Mouse (Mus musculus) layer of hippocampus, adult 9-11 months (tissue): ENCODE data around the gene Duxf3.
"Not testable (repeated sequence)": the region's sequence is repeated elsewhere in the genome, so short reads cannot be mapped to it uniquely, and the experiment has no call there.

Experiments
- DNase-seq: peaks from one replicate; pipeline ENCODE4 v3.0.0; 2022

The Duxf3 gene

GRCm38 (mm10) chr10:58221571-58221970 is 10.9 kb downstream of the Duxf3 start:
- DNase-seq = not testable (repeated sequence)

DNA sequence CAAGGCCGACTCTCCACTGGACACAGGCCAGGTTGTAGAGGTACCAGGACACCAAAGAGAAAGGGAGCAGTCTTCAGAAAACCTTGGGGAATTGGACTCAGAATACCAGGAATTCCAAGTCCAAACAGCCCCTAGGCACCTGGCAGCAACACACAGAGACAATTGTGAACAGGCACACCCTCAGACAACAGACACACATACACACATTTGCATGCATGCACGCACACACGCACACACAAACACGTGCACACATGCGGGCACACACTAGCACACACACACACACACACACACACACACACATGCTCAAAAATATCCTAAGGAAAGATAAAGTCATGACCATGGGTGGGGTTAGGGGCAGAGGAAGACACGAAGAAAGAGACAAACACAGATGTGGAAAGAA is 11.7 kb downstream of the Duxf3 start:
- no peak for DNase-seq

- DNase-seq = no peak
These were observed 15.1 kb downstream of the Duxf3 start for GRCm38 (mm10) chr10:58217366-58217765.

DNA sequence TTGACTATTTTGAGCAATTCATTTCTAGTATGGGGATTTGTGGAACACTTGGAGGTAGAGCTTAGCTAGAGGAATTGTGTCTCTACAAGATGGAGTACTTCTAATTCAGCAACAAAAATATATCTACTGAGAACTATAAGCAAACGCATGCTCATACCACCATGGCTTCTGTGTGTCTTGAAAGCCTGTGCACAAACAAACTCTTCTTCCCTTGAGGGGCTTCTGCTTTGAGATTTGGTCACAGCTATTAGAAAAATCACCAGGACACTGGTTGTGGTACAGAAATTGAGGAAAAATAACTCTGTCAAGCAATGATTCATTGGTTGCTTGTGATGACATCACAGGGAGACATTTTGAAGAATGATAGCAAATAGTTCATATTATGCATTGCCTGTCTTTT is 17.1 kb downstream of the Duxf3 start:
- no peak for DNase-seq

- DNase-seq = no peak
These were observed 17.5 kb downstream of the Duxf3 start for GRCm38 (mm10) chr10:58214934-58215333.

DNA sequence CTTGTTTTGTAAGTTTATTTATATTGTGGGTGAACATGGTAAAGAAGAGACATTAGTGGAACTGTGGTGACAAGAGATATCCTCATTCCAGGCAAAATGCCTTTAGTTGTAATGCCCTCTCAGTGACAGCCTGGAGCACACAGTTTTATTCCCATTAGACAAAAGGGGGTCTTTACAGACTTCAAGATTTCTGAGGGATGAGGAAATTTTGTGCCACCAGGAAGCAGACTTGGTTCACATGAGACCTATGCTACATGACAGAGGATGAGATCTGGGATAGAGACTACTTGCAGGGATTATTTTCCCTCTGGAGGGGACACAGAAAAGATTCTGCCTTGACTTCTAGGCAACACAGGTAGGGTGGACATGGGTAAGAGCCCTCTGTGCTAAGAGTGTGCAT is 18.0 kb downstream of the Duxf3 start:
- no peak for DNase-seq

GRCm38 (mm10) chr10:58212230-58212629 is 20.2 kb downstream of the Duxf3 start:
- DNase-seq = no peak

DNA sequence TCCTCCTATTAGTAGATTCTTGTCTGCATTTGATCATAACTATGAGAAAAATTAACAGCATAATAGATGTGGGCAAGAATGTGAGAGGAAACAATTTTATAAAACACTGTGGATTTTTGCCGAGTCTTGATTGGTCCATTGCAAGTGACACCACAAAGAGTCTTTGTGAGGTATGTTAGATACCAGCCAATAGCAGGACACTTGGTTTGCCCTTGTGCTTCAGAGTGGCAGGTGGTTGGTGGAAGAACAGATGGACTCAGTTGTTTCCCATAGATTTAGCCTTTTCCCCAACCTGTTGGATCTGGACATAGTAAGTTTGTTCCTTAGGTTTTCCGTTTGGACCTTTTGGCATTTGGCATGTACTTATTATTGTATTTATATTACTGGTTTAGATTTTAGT is 21.3 kb downstream of the Duxf3 start:
- DNase-seq = no peak

GRCm38 (mm10) chr10:58210514-58210913 is 22.0 kb downstream of the Duxf3 start:
- no peak for DNase-seq

- no peak for DNase-seq
These were observed 22.6 kb downstream of the Duxf3 start for GRCm38 (mm10) chr10:58209710-58210467.

GRCm38 (mm10) chr10:58206639-58207404 is 25.7 kb downstream of the Duxf3 start:
- DNase-seq = no peak

GRCm38 (mm10) chr10:58205986-58206385 is 26.5 kb downstream of the Duxf3 start:
- no peak for DNase-seq
